Mouse (Mus musculus) forebrain, postnatal 0 days (tissue): ENCODE results near the gene Smarcd3. TPM values are rescaled to one million over a fixed set of nuclear protein-coding genes. Genes with fewer than 3 reads are reported as not detected.

Source experiments
- ATAC-seq: fragments of 200-750 bp; cut with Nextera tagmentation; 2 replicates; pipeline ENCODE4 v1.8.0; 2017; ENCODE audit warnings: mild to moderate bottlenecking, moderate library complexity
- DNase-seq: peaks from one replicate; pipeline ENCODE4 v3.0.0-alpha.2; 2015
- H3K27ac ChIP-seq: fragments of 300-500 bp; sonication (generic); 2 replicates; pipeline ENCODE4 v1.5.1; 2014; ENCODE audit warnings: low read depth, mild to moderate bottlenecking, antibody characterized with exemption, low read length, moderate library complexity, mixed read lengths
- H3K27me3 ChIP-seq: fragments of 300-500 bp; sonication (generic); 2 replicates; pipeline ENCODE4 v1.6.1; 2014; ENCODE audit warnings: mild to moderate bottlenecking, low read length, mixed read lengths; ENCODE audit not compliant: insufficient read depth
- H3K36me3 ChIP-seq: fragments of 300-500 bp; sonication (generic); 2 replicates; pipeline ENCODE4 v1.6.1; 2014; ENCODE audit warnings: mild to moderate bottlenecking, moderate library complexity; ENCODE audit not compliant: insufficient read depth
- H3K4me1 ChIP-seq: fragments of 300-500 bp; sonication (generic); 2 replicates; pipeline ENCODE4 v1.6.1; 2014; ENCODE audit warnings: antibody characterized with exemption; ENCODE audit not compliant: insufficient read depth
- H3K4me2 ChIP-seq: fragments of 300-500 bp; sonication (generic); 2 replicates; pipeline ENCODE4 v1.6.1; 2014; ENCODE audit warnings: low read depth, mild to moderate bottlenecking, moderate library complexity
- H3K4me3 ChIP-seq: fragments of 300-500 bp; sonication (generic); 2 replicates; pipeline ENCODE4 v1.5.1; 2014; ENCODE audit warnings: low read depth, low read length, mixed read lengths
- H3K9ac ChIP-seq: fragments of 300-500 bp; sonication (generic); 2 replicates; pipeline ENCODE4 v1.6.1; 2014; ENCODE audit warnings: mild to moderate bottlenecking
- H3K9me3 ChIP-seq: fragments of 300-500 bp; sonication (generic); 2 replicates; pipeline ENCODE4 v1.6.1; 2016; ENCODE audit warnings: low read length
- CTCF ChIP-seq: sonication (generic); IDR thresholded peaks from 2 replicates; pipeline ENCODE4 v1.5.1; 2016; ENCODE audit warnings: antibody characterized with exemption, control low read depth, low read depth
- WGBS: fragments of 180-500 bp; shearing (Covaris S2); extraction: QIAGEN DNeasy Blood & Tissue Kit; methylation state at CpG from one replicate; pipeline ENCODE4 v1.1.7; 2014; 5-methylcytosine and 5-hydroxymethylcytosine counted together
- microRNA counts: library from miRNA; unstranded; fragments of <30 nt; microRNA quantifications from one replicate; lab custom pipeline; 2015
- microRNA-seq, 2 experiments: library from miRNA; unstranded; fragments of <30 nt; microRNA quantifications; one replicate each; pipeline ENCODE4; 2016
- polyA plus RNA-seq: library from polyadenylated mRNA; unstranded; fragments of >200 nt; fragmentation: Nextera tagmentation; extraction: Ambion mirVana; gene quantifications from 2 replicates; pipeline ENCODE4 v1.2.1, GENCODE M21; 2015
- total RNA-seq: library from RNA; depleted of rRNA; stranded (reverse); fragments of >200 nt; gene quantifications from 2 replicates; pipeline ENCODE4 v1.2.3, GENCODE M21; 2014; rRNA removed

Smarcd3 gene
- total and polyA plus RNA-seq, 2 experiments from 2014 or later: 168 to 272 TPM

- 52% methylated on average over 6 of the region's 6 CpGs for WGBS
- no peak for TF ChIP-seq CTCF
- Histone ChIP-seq H3K36me3 (no peaks in the 10 kb centered on the region), H3K4me2 (no peak overlapping the region), H3K27me3 (no peaks in the 10 kb centered on the region), H3K9me3 (no peaks in the 10 kb centered on the region), H3K4me1 (no peaks in the 10 kb centered on the region), H3K4me3 (no peak overlapping the region), H3K27ac (no peak overlapping the region), H3K9ac (no peak overlapping the region)
- no peak for ATAC-seq
- DNase-seq: no peak
These were observed 83.1 kb downstream of the Smarcd3 start for GRCm38 (mm10) chr5:24541144-24541569.

MicroRNAs within 50 kb of the gene (microRNA counts, 519-probe panel; counts per million panel counts)
- microRNA mmu-miR-671-3p (lab: Ali Mortazavi, UCI): not detected
- microRNA mmu-miR-671-5p (lab: Ali Mortazavi, UCI): not detected

Small RNAs within 50 kb of the gene (microRNA-seq; reads per million reads assigned to microRNA genes)
- 283 to 329 reads per million in 2 experiments for gene Mir671

Other genes with a start within 250 kb of the Smarcd3 start
- 8.0 and 9.5 TPM in 2 replicates for gene Atg9b, start 232.3 kb downstream of the Smarcd3 start, total RNA-seq
- 3.4 and 5.1 TPM in 2 replicates for gene Atg9b, start 232.3 kb downstream of the Smarcd3 start, polyA plus RNA-seq
- 58.2 and 64.1 TPM in 2 replicates for gene Abcb8, start 230.7 kb downstream of the Smarcd3 start, total RNA-seq
- gene Abcb8, start 230.7 kb downstream of the Smarcd3 start, polyA plus RNA-seq: 38.7 and 44.6 TPM in 2 replicates
- gene Asic3, start 211.0 kb downstream of the Smarcd3 start, total RNA-seq: 0.15 TPM in 1 of 2 replicates, not detected in the other
- 0.08 and 0.52 TPM in 2 replicates for gene Asic3, start 211.0 kb downstream of the Smarcd3 start, polyA plus RNA-seq
- gene Cdk5, start 200.9 kb downstream of the Smarcd3 start, total RNA-seq: 83.3 and 93.8 TPM in 2 replicates
- 156 and 165 TPM in 2 replicates for gene Cdk5, start 200.9 kb downstream of the Smarcd3 start, polyA plus RNA-seq
- 21.4 and 31.9 TPM in 2 replicates for gene Slc4a2, start 200.6 kb downstream of the Smarcd3 start, total RNA-seq
- 9.7 and 13.9 TPM in 2 replicates for gene Slc4a2, start 200.6 kb downstream of the Smarcd3 start, polyA plus RNA-seq
- gene Fastk, start 179.1 kb downstream of the Smarcd3 start, total RNA-seq: 87.0 and 132 TPM in 2 replicates
- 88.7 and 91.9 TPM in 2 replicates for gene Fastk, start 179.1 kb downstream of the Smarcd3 start, polyA plus RNA-seq
- 34.3 and 47.2 TPM in 2 replicates for gene Tmub1, start 176.6 kb downstream of the Smarcd3 start, total RNA-seq
- 54.8 and 56.7 TPM in 2 replicates for gene Tmub1, start 176.6 kb downstream of the Smarcd3 start, polyA plus RNA-seq
- gene Agap3, start 172.2 kb downstream of the Smarcd3 start, total RNA-seq: 270 and 296 TPM in 2 replicates
- gene Agap3, start 172.2 kb downstream of the Smarcd3 start, polyA plus RNA-seq: 136 and 140 TPM in 2 replicates
- 2.3 and 4.8 TPM in 2 replicates for gene Gbx1, start 97.2 kb downstream of the Smarcd3 start, total RNA-seq
- gene Gbx1, start 97.2 kb downstream of the Smarcd3 start, polyA plus RNA-seq: 0.91 and 1.3 TPM in 2 replicates
- 0.43 TPM in 1 of 2 replicates, not detected in the other for gene Asb10, start 83.4 kb downstream of the Smarcd3 start, total RNA-seq
- gene Asb10, start 83.4 kb downstream of the Smarcd3 start, polyA plus RNA-seq: 0.21 and 0.22 TPM in 2 replicates
- not detected in 2 replicates for gene 4931409K22Rik, start 67.6 kb downstream of the Smarcd3 start, total RNA-seq
- gene 4931409K22Rik, start 67.6 kb downstream of the Smarcd3 start, polyA plus RNA-seq: 0.11 TPM in 1 of 2 replicates, not detected in the other
- 59.8 and 66.2 TPM in 2 replicates for gene Abcf2, start 46.9 kb downstream of the Smarcd3 start, total RNA-seq
- gene Abcf2, start 46.9 kb downstream of the Smarcd3 start, polyA plus RNA-seq: 73.7 and 80.8 TPM in 2 replicates
- 25.0 and 33.5 TPM in 2 replicates for gene Chpf2, start 37.7 kb downstream of the Smarcd3 start, total RNA-seq
- gene Chpf2, start 37.7 kb downstream of the Smarcd3 start, polyA plus RNA-seq: 18.7 and 21.3 TPM in 2 replicates
- 88.6 TPM in 2 replicates for gene Nub1, start 61.1 kb upstream of the Smarcd3 start, total RNA-seq
- gene Nub1, start 61.1 kb upstream of the Smarcd3 start, polyA plus RNA-seq: 59.4 and 61.0 TPM in 2 replicates
- gene Wdr86, start 106.3 kb upstream of the Smarcd3 start, total RNA-seq: 7.2 and 13.1 TPM in 2 replicates
- 4.4 and 5.5 TPM in 2 replicates for gene Wdr86, start 106.3 kb upstream of the Smarcd3 start, polyA plus RNA-seq
- gene Crygn, start 133.6 kb upstream of the Smarcd3 start, total RNA-seq: 0.33 TPM in 1 of 2 replicates, not detected in the other
- 2.1 and 4.9 TPM in 2 replicates for gene Crygn, start 133.6 kb upstream of the Smarcd3 start, polyA plus RNA-seq
- 117 and 133 TPM in 2 replicates for gene Rheb, start 218.2 kb upstream of the Smarcd3 start, total RNA-seq
- 335 and 342 TPM in 2 replicates for gene Rheb, start 218.2 kb upstream of the Smarcd3 start, polyA plus RNA-seq